Mouse (Mus musculus): ENCODE measurements around the gene Kdelr3. TPM values are rescaled to one million over a fixed set of nuclear protein-coding genes. Genes with fewer than 3 reads are reported as not detected.

The Kdelr3 gene
- polyA plus RNA-seq, 1 experiment: 3.4 TPM

DNA sequence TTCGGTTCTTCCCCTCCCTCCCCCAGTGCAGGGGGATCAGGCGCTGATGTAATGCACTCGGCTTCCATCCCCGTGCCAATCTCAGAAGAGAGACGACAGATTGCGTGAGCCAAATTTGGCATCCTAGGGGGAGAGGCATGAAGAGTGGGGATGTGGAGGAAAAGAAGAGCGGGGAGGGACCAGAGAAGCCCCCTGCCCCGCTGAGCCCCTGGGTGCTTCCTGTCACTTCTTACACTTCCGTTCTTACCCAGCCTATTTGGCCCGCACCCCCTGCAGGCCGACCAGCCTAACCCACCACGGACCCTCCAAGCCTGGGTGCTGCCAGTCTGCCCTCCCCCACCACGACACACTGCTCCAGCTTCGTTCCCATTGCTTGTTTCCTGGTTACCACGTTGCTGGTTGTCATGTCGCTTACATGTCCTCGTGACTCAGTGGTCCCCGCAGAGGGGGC lies 13.3 kb upstream of the Kdelr3 start:
- 20% methylated on average over 18 of the region's 18 CpGs for WGBS
- Histone ChIP-seq H3K27ac (ENCODE audit: control insufficient read depth, insufficient read depth, low read length) (no peak overlapping the region), H3K4me1 (replicated peaks; ENCODE audit: control insufficient read depth, insufficient read depth, low read length) (peaks cover 5% of the 10 kb centered on the region; the same call in 1 of the 2 replicates), H3K27me3 (ENCODE audit: control insufficient read depth, insufficient read depth, low read length) (peaks cover 34% of the 10 kb centered on the region), H3K4me3 (ENCODE audit: control insufficient read depth, insufficient read depth, low read length) (no peak overlapping the region), H3K36me3 (ENCODE audit: control insufficient read depth, insufficient read depth, low read length) (no peaks in the 10 kb centered on the region)
- no peak for DNase-seq
- TF ChIP-seq POLR2A (IDR thresholded peaks at IDR 0.05; ENCODE audit: control insufficient read depth, extremely low read depth, insufficient read depth, low read length, poor library complexity): no peak
- TF ChIP-seq CTCF (IDR thresholded peaks at IDR 0.05; ENCODE audit: borderline replicate concordance, control insufficient read depth, extremely low read depth, insufficient read depth, low read length, poor library complexity): no peak

DNA sequence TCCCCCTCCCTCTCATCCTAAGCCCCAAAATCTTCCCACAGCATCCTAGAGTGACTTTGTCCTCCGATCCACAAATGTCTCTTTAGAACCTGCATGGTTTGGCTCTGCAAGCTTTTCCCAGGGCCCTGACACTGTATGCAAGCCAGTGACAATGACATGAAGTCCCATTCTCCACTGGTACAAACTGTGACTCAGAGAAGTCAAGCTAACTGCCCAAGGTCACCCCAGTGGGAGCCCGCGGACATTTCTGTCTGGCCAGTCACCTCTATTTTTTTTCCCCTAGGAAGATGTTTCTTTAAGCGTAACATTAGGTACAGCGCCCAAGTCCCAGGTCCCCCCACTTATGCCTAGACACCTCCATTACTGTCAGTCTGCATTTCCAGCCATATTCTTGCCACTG lies 12.8 kb upstream of the Kdelr3 start:
- H3K27me3 ChIP-seq (ENCODE audit: control insufficient read depth, insufficient read depth, low read length): peaks cover 35% of the 10 kb centered on the region
- H3K27ac ChIP-seq (ENCODE audit: control insufficient read depth, insufficient read depth, low read length): no peak overlapping the region
- 78% methylated on average over 5 of the region's 5 CpGs for whole genome bisulfite sequencing
- H3K4me3 ChIP-seq (ENCODE audit: control insufficient read depth, insufficient read depth, low read length): no peak overlapping the region
- H3K4me1 ChIP-seq (replicated peaks; ENCODE audit: control insufficient read depth, insufficient read depth, low read length): peaks cover 5% of the 10 kb centered on the region; the same call in 1 of the 2 replicates
- no peaks in the 10 kb centered on the region for H3K36me3 ChIP-seq (ENCODE audit: control insufficient read depth, insufficient read depth, low read length)
- TF ChIP-seq POLR2A (IDR thresholded peaks at IDR 0.05; ENCODE audit: control insufficient read depth, extremely low read depth, insufficient read depth, low read length, poor library complexity): no peak
- no peak for DNase-seq

DNA sequence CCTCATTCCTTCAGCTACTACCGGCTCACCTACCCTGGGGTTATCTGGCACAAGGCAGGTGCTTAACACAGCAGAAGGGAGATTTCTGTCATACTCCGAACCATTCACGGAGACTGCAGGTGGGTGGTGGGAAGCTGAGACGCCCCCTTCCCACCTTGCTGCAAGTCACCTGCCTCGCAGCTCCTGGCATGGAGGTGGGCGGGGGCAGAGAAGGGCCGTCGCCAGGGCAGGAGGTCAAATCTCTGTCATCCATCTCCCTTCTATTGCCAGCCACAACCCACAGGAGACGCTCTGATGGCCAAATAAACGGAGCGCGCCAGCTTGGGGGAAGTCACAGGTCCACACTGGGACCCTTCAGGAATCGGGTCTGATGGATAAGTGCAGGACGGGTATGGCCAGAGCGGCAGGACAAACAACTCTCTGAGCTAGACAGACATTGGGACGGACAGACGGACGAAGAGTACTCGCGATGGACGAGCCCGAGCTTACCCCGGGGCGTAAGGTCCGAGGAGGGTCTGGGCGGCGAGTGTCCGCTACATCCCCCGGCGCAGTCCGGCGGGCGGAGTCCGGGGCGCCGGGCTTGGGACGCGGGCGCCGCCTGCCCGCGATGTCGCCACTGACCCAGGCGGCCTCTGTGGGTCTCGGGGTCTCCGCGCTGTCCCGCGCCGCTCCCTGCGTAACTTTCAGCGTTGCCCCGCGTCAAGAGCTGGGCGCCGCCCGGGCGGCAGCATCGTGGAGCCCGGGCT lies 11.3 kb upstream of the Kdelr3 start, which contains the start of gene Kcnj4:
Kcnj4 (minus strand) TSS at position 535 of the 746 bp plus-strand sequence.
- Histone ChIP-seq H3K4me1 (replicated peaks; ENCODE audit: control insufficient read depth, insufficient read depth, low read length) (peaks cover 5% of the 10 kb centered on the region; the same call in 1 of the 2 replicates), H3K36me3 (ENCODE audit: control insufficient read depth, insufficient read depth, low read length) (no peaks in the 10 kb centered on the region), H3K27ac (ENCODE audit: control insufficient read depth, insufficient read depth, low read length) (no peak within 1 kb of the TSS), H3K4me3 (ENCODE audit: control insufficient read depth, insufficient read depth, low read length) (peak within 1 kb of the TSS; percentile 12; the same call in 1 of the 2 replicates), H3K27me3 (ENCODE audit: control insufficient read depth, insufficient read depth, low read length) (peaks cover 37% of the 10 kb centered on the region)
- 6% methylated on average over 59 of the region's 60 CpGs for WGBS
- TF ChIP-seq POLR2A (IDR thresholded peaks at IDR 0.05; ENCODE audit: control insufficient read depth, extremely low read depth, insufficient read depth, low read length, poor library complexity): no peak
- no peak for TF ChIP-seq CTCF (IDR thresholded peaks at IDR 0.05; ENCODE audit: borderline replicate concordance, control insufficient read depth, extremely low read depth, insufficient read depth, low read length, poor library complexity)
- no peak for DNase-seq

DNA sequence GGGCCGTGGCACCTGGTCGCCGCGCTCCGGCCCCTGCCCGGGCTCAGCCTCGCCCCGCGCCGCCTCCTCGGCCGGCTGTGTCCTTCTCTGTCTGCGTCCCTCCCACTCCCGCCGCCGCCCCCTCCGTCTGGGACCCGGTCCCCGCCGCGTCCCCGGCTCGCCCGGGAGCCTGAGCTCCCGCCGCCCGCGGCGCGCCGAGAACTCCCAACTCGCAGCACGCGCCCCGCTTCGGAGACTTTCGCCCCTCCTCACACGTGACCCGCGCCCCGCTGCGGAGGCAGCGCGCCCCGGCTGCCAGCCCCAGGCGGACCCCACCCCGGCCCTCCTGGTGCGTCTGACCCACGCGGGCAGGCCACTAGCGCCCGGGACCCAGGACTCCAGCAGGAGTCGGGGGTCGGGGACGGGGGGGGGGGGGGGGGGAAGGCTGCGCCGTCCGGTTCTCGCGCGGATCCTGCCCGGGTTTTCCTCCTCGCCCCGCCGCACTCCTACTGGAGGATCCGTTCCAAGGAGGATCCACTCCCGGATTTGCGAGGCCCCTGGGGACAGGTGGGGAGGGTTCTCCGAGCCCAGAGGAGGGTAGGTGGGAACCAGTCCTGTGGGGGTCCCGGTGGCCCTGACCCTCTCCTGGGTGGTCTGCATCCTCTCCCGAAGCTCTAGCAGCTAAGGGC lies 10.5 kb upstream of the Kdelr3 start:
- DNase-seq: peak; percentile 49
- H3K27me3 ChIP-seq (ENCODE audit: control insufficient read depth, insufficient read depth, low read length): peaks cover 44% of the 10 kb centered on the region
- no peak overlapping the region for H3K27ac ChIP-seq (ENCODE audit: control insufficient read depth, insufficient read depth, low read length)
- WGBS: under 1% methylated on average over 65 of the region's 71 CpGs
- H3K36me3 ChIP-seq (ENCODE audit: control insufficient read depth, insufficient read depth, low read length): no peaks in the 10 kb centered on the region
- H3K4me3 ChIP-seq (ENCODE audit: control insufficient read depth, insufficient read depth, low read length): peak overlapping the region; percentile 12; the same call in 1 of the 2 replicates
- no peak for TF ChIP-seq POLR2A (IDR thresholded peaks at IDR 0.05; ENCODE audit: control insufficient read depth, extremely low read depth, insufficient read depth, low read length, poor library complexity)
- no peak for TF ChIP-seq CTCF (IDR thresholded peaks at IDR 0.05; ENCODE audit: borderline replicate concordance, control insufficient read depth, extremely low read depth, insufficient read depth, low read length, poor library complexity)
- peaks cover 5% of the 10 kb centered on the region; the same call in 1 of the 2 replicates for H3K4me1 ChIP-seq (replicated peaks; ENCODE audit: control insufficient read depth, insufficient read depth, low read length)

DNA sequence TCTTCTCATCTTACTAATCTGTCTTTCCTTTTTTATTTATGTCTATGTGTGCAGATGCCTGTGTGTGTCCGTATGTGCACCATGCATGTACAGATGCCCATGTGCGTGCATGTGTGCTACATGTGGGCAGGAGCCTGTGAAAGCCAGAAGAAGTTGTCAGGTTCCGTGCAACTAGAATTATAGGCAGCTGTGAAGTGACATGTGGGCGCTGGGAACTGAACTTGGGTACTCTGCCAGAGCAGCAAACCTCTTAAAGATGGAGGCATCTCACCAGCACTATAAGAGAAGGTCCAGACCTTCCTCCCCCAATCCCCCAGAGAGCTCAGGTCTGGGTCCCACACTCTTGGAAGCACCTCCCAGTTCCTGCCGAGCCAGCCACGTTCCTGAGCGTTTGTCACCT lies 9.8 kb upstream of the Kdelr3 start:
- 32% methylated on average over 7 of the region's 7 CpGs for WGBS
- Histone ChIP-seq H3K36me3 (ENCODE audit: control insufficient read depth, insufficient read depth, low read length) (no peaks in the 10 kb centered on the region), H3K4me1 (replicated peaks; ENCODE audit: control insufficient read depth, insufficient read depth, low read length) (peaks cover 9% of the 10 kb centered on the region), H3K27ac (ENCODE audit: control insufficient read depth, insufficient read depth, low read length) (no peak overlapping the region), H3K27me3 (ENCODE audit: control insufficient read depth, insufficient read depth, low read length) (peaks cover 50% of the 10 kb centered on the region), H3K4me3 (ENCODE audit: control insufficient read depth, insufficient read depth, low read length) (no peak overlapping the region)
- DNase-seq: no peak
- TF ChIP-seq POLR2A (IDR thresholded peaks at IDR 0.05; ENCODE audit: control insufficient read depth, extremely low read depth, insufficient read depth, low read length, poor library complexity) (no peak), CTCF (IDR thresholded peaks at IDR 0.05; ENCODE audit: borderline replicate concordance, control insufficient read depth, extremely low read depth, insufficient read depth, low read length, poor library complexity) (no peak)

DNA sequence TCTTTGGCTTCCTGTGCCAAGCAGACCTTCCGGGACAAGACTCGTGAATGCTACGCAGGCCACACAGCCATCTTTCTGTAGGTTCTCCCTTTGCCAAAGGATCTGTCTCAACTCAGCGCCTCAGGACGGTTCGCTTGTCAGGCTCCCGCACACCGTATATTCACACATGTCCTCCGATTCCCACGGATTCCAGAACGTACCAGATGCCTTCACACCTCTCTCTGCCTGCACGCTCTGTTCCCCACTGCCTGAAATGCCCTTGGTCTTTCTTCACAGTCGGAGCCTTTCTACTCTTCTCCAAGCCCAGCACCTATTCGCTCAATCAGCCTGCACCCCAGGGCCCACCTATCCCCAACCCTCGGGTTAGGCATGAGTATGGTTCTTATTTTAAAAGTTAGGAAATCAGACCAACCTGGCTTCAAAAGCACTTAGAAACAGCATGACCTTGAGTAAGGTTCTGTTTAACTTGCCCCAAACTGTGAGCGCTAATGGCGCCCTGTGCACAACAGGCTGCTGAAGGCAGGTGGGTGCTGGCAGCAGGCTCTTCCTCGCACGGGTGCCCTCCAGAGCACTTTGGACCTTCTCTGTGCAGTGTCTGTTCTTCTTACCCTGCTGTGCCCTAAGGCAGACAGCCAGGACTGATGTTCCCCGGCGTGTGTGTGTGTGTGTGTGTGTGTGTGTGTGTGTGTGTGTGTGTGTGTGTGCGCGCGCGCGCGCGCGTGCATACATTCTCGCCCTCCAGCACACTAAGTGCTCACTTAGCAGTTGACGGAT lies 9.0 kb upstream of the Kdelr3 start:
- H3K4me3 ChIP-seq (ENCODE audit: control insufficient read depth, insufficient read depth, low read length): no peak overlapping the region
- DNase-seq: no peak
- peaks cover 53% of the 10 kb centered on the region for H3K27me3 ChIP-seq (ENCODE audit: control insufficient read depth, insufficient read depth, low read length)
- WGBS: 65% methylated on average over 31 of the region's 31 CpGs
- H3K27ac ChIP-seq (ENCODE audit: control insufficient read depth, insufficient read depth, low read length): no peak overlapping the region
- TF ChIP-seq CTCF (IDR thresholded peaks at IDR 0.05; ENCODE audit: borderline replicate concordance, control insufficient read depth, extremely low read depth, insufficient read depth, low read length, poor library complexity) (no peak), POLR2A (IDR thresholded peaks at IDR 0.05; ENCODE audit: control insufficient read depth, extremely low read depth, insufficient read depth, low read length, poor library complexity) (no peak)
- peaks cover 14% of the 10 kb centered on the region for H3K4me1 ChIP-seq (replicated peaks; ENCODE audit: control insufficient read depth, insufficient read depth, low read length)
- H3K36me3 ChIP-seq (ENCODE audit: control insufficient read depth, insufficient read depth, low read length): no peaks in the 10 kb centered on the region

All from thymus, adult 2 months (tissue).